Mouse (Mus musculus) kidney, embryonic 16.5 days (tissue): ENCODE results near the gene Foxj2. TPM values are rescaled to one million over a fixed set of nuclear protein-coding genes. Genes with fewer than 3 reads are reported as not detected.

Experiments used
- ATAC-seq: fragments of 200-750 bp; cut with Nextera tagmentation; 2 replicates; pipeline ENCODE4 v1.8.0; 2017; ENCODE audit warnings: moderate TSS enrichment; ENCODE audit not compliant: low FRiP score, low TSS enrichment
- H3K27ac ChIP-seq: fragments of 300-500 bp; sonication (generic); 2 replicates; pipeline ENCODE4 v1.5.1; 2014; ENCODE audit warnings: low read length
- H3K27me3 ChIP-seq: fragments of 300-500 bp; sonication (generic); 2 replicates; pipeline ENCODE4 v1.6.1; 2014; ENCODE audit warnings: low read length, control low read depth, mixed read lengths; ENCODE audit not compliant: insufficient read depth
- H3K36me3 ChIP-seq: fragments of 300-500 bp; sonication (generic); 2 replicates; pipeline ENCODE4 v1.6.1; 2014; ENCODE audit warnings: low read length, control low read depth, mixed read lengths; ENCODE audit not compliant: insufficient read depth
- H3K4me1 ChIP-seq: fragments of 300-500 bp; sonication (generic); 2 replicates; pipeline ENCODE4 v1.6.1; 2014; ENCODE audit warnings: low read length, control low read depth, mixed read lengths; ENCODE audit not compliant: insufficient read depth
- H3K4me2 ChIP-seq: fragments of 300-500 bp; sonication (generic); replicated peaks from 2 replicates; pipeline ENCODE4 v1.6.1; 2014; ENCODE audit warnings: low read depth, low read length
- H3K4me3 ChIP-seq: fragments of 300-500 bp; sonication (generic); 2 replicates; pipeline ENCODE4 v1.5.1; 2014; ENCODE audit warnings: mild to moderate bottlenecking, low read length
- H3K9ac ChIP-seq: fragments of 300-500 bp; sonication (generic); replicated peaks from 2 replicates; pipeline ENCODE4 v1.6.1; 2014; ENCODE audit warnings: low read length
- H3K9me3 ChIP-seq: fragments of 300-500 bp; sonication (generic); 2 replicates; pipeline ENCODE4 v1.6.1; 2016; ENCODE audit warnings: low read length, control low read depth
- WGBS: fragments of 180-500 bp; shearing (Covaris S2); extraction: QIAGEN DNeasy Blood & Tissue Kit; methylation state at CpG from one replicate; pipeline ENCODE4 v1.1.7; 2014; 5-methylcytosine and 5-hydroxymethylcytosine counted together
- microRNA-seq: library from miRNA; unstranded; fragments of <30 nt; microRNA quantifications from one replicate; pipeline ENCODE4, GENCODE M21; 2016
- polyA plus RNA-seq: library from polyadenylated mRNA; unstranded; fragments of >200 nt; fragmentation: Nextera tagmentation; extraction: Ambion mirVana; gene quantifications from 2 replicates; pipeline ENCODE4 v1.2.1, GENCODE M21; 2015

The Foxj2 gene
- polyA plus RNA-seq, 1 experiment from 2014 or later = 5.8 TPM

- peaks cover 73% of the 10 kb centered on the region for H3K36me3 ChIP-seq
- 94% methylated on average over 9 of the region's 9 CpGs for WGBS
- H3K27ac ChIP-seq = no peak overlapping the region
- no peaks in the 10 kb centered on the region for H3K27me3 ChIP-seq
- no peaks in the 10 kb centered on the region for H3K9me3 ChIP-seq
- H3K9ac ChIP-seq = no peak overlapping the region
- no peak overlapping the region for H3K4me2 ChIP-seq
- no peak for ATAC-seq
- no peaks in the 10 kb centered on the region for H3K4me1 ChIP-seq
- H3K4me3 ChIP-seq = no peak overlapping the region
Measured at GRCm38 (mm10) chr6:122883603-122884002, 63.9 kb downstream of the Foxj2 start.

- 91% methylated on average over 2 of the region's 2 CpGs for WGBS
- peaks cover 45% of the 10 kb centered on the region for H3K36me3 ChIP-seq
Measured at GRCm38 (mm10) chr6:122889599-122889998, 69.9 kb downstream of the Foxj2 start.

GRCm38 (mm10) chr6:122892442-122893049 lies 72.8 kb downstream of the Foxj2 start:
- ATAC-seq = no peak; the same call in 1 of the 2 replicates
- no peak overlapping the region for H3K27ac ChIP-seq
- H3K4me1 ChIP-seq = no peaks in the 10 kb centered on the region
- H3K9ac ChIP-seq = no peak overlapping the region
- no peak overlapping the region for H3K4me2 ChIP-seq
- H3K36me3 ChIP-seq = peaks cover 30% of the 10 kb centered on the region
- H3K27me3 ChIP-seq = no peaks in the 10 kb centered on the region
- no peak overlapping the region for H3K4me3 ChIP-seq
- H3K9me3 ChIP-seq = no peaks in the 10 kb centered on the region
- 13% methylated on average over 2 of the region's 2 CpGs for WGBS

More at GRCm38 (mm10) chr6:122889599-122889998, 69.9 kb downstream of the Foxj2 start:
- Histone ChIP-seq H3K27me3 (no peaks in the 10 kb centered on the region), H3K27ac (no peak overlapping the region), H3K4me3 (no peak overlapping the region), H3K4me1 (no peaks in the 10 kb centered on the region), H3K9ac (no peak overlapping the region), H3K9me3 (no peaks in the 10 kb centered on the region), H3K4me2 (no peak overlapping the region)
- no peak for ATAC-seq

Small RNA genes within 50 kb of the gene (microRNA-seq; reads per million reads assigned to microRNA genes)
- not detected for gene Mir7231

Other genes with a start within 250 kb of the Foxj2 start
- gene Apobec1, start 217.5 kb upstream of the Foxj2 start, polyA plus RNA-seq = 2.3 and 3.2 TPM in 2 replicates
- not detected in 2 replicates for gene Gdf3, start 209.8 kb upstream of the Foxj2 start, polyA plus RNA-seq
- gene Dppa3, start 193.5 kb upstream of the Foxj2 start, polyA plus RNA-seq = not detected in 2 replicates
- gene Nanog, start 112.4 kb upstream of the Foxj2 start, polyA plus RNA-seq = 0.12 TPM in 1 of 2 replicates, not detected in the other
- 8.6 and 9.6 TPM in 2 replicates for gene Slc2a3, start 18.3 kb upstream of the Foxj2 start, polyA plus RNA-seq
- gene C3ar1, start 36.2 kb downstream of the Foxj2 start, polyA plus RNA-seq = 1.7 and 1.8 TPM in 2 replicates
- gene Necap1, start 54.6 kb downstream of the Foxj2 start, polyA plus RNA-seq = 54.7 and 58.6 TPM in 2 replicates
- 3.0 and 3.3 TPM in 2 replicates for gene Clec4a1, start 101.9 kb downstream of the Foxj2 start, polyA plus RNA-seq
- 2.7 and 2.8 TPM in 2 replicates for gene Clec4a3, start 132.6 kb downstream of the Foxj2 start, polyA plus RNA-seq
- gene Clec4a4, start 170.5 kb downstream of the Foxj2 start, polyA plus RNA-seq = not detected in 2 replicates
- gene Clec4b1, start 230.0 kb downstream of the Foxj2 start, polyA plus RNA-seq = not detected in 2 replicates